Mouse (Mus musculus) thymus, adult 18-20 months (tissue): ENCODE data around the gene Lrig1.
"Not testable (repeated sequence)": the region's sequence is repeated elsewhere in the genome, so short reads cannot be mapped to it uniquely, and the experiment has no call there.

Source experiments
- DNase-seq, 2 experiments: peaks; one replicate each; pipeline ENCODE4 v3.0.0; 2022; ENCODE audit warnings: mixed read lengths in 2 of 2

Lrig1 gene

DNA sequence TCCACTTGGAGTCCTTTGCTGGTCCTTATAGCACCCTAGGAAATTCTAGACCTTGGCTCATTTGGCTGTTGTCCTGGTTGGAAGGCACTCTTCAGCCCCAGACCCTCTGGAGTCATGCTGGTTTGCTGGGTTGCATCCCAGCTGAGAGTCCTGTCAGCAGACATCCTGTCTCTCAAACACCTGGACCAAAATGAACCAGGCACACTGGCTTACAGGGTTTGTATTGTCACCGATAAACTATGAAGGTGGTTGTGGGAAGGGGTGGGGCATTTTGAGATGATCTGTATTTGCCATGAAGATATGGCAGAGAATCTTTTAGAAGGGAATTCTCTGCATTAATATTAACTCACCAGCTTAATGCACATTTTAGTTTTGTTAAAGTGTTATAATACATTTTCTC lies 139.1 kb downstream of the Lrig1 start:
- no peak for DNase-seq

DNA sequence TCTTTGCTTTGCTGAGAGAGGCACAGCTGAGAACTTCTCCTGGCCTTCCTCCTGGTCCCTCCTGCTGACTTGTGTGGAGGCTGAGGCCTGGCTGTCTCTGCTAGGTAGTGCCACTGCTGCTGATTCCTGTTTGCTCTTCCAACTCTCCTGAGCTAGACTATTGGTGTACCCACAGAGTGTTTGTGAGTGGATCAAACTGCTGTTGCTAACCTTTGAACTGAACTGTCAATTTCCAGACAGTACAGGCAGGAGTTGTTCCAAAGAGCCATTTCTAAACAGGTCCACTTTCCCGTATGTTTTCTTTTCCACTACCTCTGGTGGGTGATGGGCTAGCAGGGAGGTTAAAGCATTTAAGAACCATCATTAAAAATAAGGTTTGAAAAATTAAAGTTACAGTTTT lies 141.4 kb downstream of the Lrig1 start:
- DNase-seq, result not testable (repeated sequence)
